Mouse (Mus musculus) kidney, adult 2 months (tissue): ENCODE results near the gene Aox3.

Source experiments
- CTCF ChIP-seq: fragments of 200-500 bp; conservative IDR thresholded peaks from 2 replicates; pipeline ENCODE4 v1.5.1; 2011; ENCODE audit warnings: low read depth, mild to moderate bottlenecking, control low read depth, low read length, moderate library complexity, mixed read lengths; ENCODE audit not compliant: insufficient read depth, insufficient read length
- POLR2A ChIP-seq: fragments of 200-500 bp; IDR thresholded peaks from one replicate; pipeline ENCODE4 v1.6.1; 2011; ENCODE audit warnings: low read depth, low read length, control low read depth

- no peak for TF ChIP-seq POLR2A
- TF ChIP-seq CTCF: no peak
Measured at GRCm38 (mm10) chr1:58235405-58235804, 122.5 kb downstream of the Aox3 start.
